Mouse (Mus musculus) midbrain, embryonic 15.5 days (tissue): ENCODE data around the gene Minpp1. TPM values are rescaled to one million over a fixed set of nuclear protein-coding genes. Genes with fewer than 3 reads are reported as not detected.
A peak's percentile ranks its signal among the peaks of the same experiment; 100 is the strongest.

Source experiments
- ATAC-seq: fragments of 200-750 bp; cut with Nextera tagmentation; replicated peaks from 2 replicates; pipeline ENCODE4 v1.8.0; 2017; ENCODE audit warnings: moderate TSS enrichment
- H3K27ac ChIP-seq: fragments of 300-500 bp; sonication (generic); 2 replicates; pipeline ENCODE4 v1.5.1; 2015; ENCODE audit warnings: mild to moderate bottlenecking, inconsistent platforms
- H3K27me3 ChIP-seq: fragments of 300-500 bp; sonication (generic); replicated peaks from 2 replicates; pipeline ENCODE4 v1.6.1; 2015; ENCODE audit warnings: inconsistent platforms
- H3K36me3 ChIP-seq: fragments of 300-500 bp; sonication (generic); replicated peaks from 2 replicates; pipeline ENCODE4 v1.6.1; 2015; ENCODE audit warnings: inconsistent platforms
- H3K4me1 ChIP-seq: fragments of 300-500 bp; sonication (generic); 2 replicates; pipeline ENCODE4 v1.6.1; 2015; ENCODE audit warnings: inconsistent platforms
- H3K4me2 ChIP-seq: fragments of 300-500 bp; sonication (generic); 2 replicates; pipeline ENCODE4 v1.6.1; 2015; ENCODE audit warnings: inconsistent platforms, mild to moderate bottlenecking, moderate library complexity
- H3K4me3 ChIP-seq: fragments of 300-500 bp; sonication (generic); 2 replicates; pipeline ENCODE4 v1.5.1; 2015; ENCODE audit warnings: mild to moderate bottlenecking, inconsistent platforms
- H3K9ac ChIP-seq: fragments of 300-500 bp; sonication (generic); 2 replicates; pipeline ENCODE4 v1.6.1; 2015; ENCODE audit warnings: mild to moderate bottlenecking, inconsistent platforms
- H3K9me3 ChIP-seq: fragments of 300-500 bp; sonication (generic); 2 replicates; pipeline ENCODE4 v1.6.1; 2016; ENCODE audit warnings: inconsistent platforms
- WGBS: fragments of 180-500 bp; shearing (Covaris S2); methylation state at CpG from one replicate; pipeline ENCODE4 v1.1.7; 2015; ENCODE audit warnings: mixed read lengths; 5-methylcytosine and 5-hydroxymethylcytosine counted together
- polyA plus RNA-seq: library from polyadenylated mRNA; unstranded; fragments of >200 nt; fragmentation: Nextera tagmentation; extraction: Ambion mirVana; gene quantifications from 2 replicates; pipeline ENCODE4 v1.2.1, GENCODE M21; 2015

Gene Minpp1
- polyA plus RNA-seq, 1 experiment from 2014 or later, result 63.0 TPM

GRCm38 (mm10) chr19:32492981-32493380, 7.4 kb downstream of the Minpp1 start:
- H3K27ac ChIP-seq, result no peak overlapping the region
- WGBS, result 92% methylated on average over 5 of the region's 5 CpGs
- H3K4me2 ChIP-seq, result no peak overlapping the region
- no peaks in the 10 kb centered on the region for H3K27me3 ChIP-seq
- H3K9me3 ChIP-seq, result no peaks in the 10 kb centered on the region
- no peak overlapping the region for H3K9ac ChIP-seq
- H3K36me3 ChIP-seq, result peaks cover 6% of the 10 kb centered on the region; the same call in 1 of the 2 replicates
- no peak overlapping the region for H3K4me3 ChIP-seq
- H3K4me1 ChIP-seq, result peaks cover 8% of the 10 kb centered on the region
- no peak for ATAC-seq

DNA sequence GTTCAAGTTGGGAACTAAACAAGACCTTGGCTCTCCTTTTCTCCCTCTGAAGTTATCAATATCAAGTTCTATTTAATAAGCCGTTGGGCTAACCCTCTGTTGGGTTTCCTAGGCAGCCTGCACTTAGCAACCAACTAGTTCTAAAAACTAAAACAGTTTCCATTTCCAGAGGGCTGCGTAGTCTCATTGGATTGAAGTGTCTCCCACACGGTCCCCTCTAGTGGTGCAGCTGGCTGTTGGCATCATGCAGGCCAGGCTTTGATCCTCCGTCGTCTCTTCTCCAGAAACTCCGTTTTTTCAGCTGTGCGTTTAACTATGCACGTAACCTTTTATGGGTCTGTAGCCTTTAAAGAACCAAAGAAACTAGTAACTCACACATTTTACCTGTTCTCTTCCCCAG, 7.9 kb downstream of the Minpp1 start:
- H3K4me2 ChIP-seq, result no peak overlapping the region
- 84% methylated on average over 8 of the region's 8 CpGs for WGBS
- H3K27ac ChIP-seq, result no peak overlapping the region
- H3K9ac ChIP-seq, result no peak overlapping the region
- H3K27me3 ChIP-seq, result no peaks in the 10 kb centered on the region
- H3K36me3 ChIP-seq, result peaks cover 6% of the 10 kb centered on the region; the same call in 1 of the 2 replicates
- peaks cover 4% of the 10 kb centered on the region for H3K4me1 ChIP-seq
- H3K4me3 ChIP-seq, result no peak overlapping the region
- H3K9me3 ChIP-seq, result no peaks in the 10 kb centered on the region
- no peak for ATAC-seq

- H3K27ac ChIP-seq, result no peak overlapping the region
- 90% methylated on average over 13 of the region's 13 CpGs for WGBS
- no peak overlapping the region for H3K4me3 ChIP-seq
- no peaks in the 10 kb centered on the region for H3K27me3 ChIP-seq
- no peak overlapping the region for H3K4me2 ChIP-seq
- no peaks in the 10 kb centered on the region for H3K9me3 ChIP-seq
- no peak for ATAC-seq
- H3K9ac ChIP-seq, result no peak overlapping the region
- H3K36me3 ChIP-seq, result peaks cover 6% of the 10 kb centered on the region; the same call in 1 of the 2 replicates
- H3K4me1 ChIP-seq, result no peaks in the 10 kb centered on the region
These were observed 9.0 kb downstream of the Minpp1 start for GRCm38 (mm10) chr19:32494611-32495010.

- H3K9me3 ChIP-seq, result no peaks in the 10 kb centered on the region
- H3K36me3 ChIP-seq, result peaks cover 6% of the 10 kb centered on the region; the same call in 1 of the 2 replicates
- no peak overlapping the region for H3K4me3 ChIP-seq
- no peaks in the 10 kb centered on the region for H3K27me3 ChIP-seq
- no peak overlapping the region for H3K9ac ChIP-seq
- H3K27ac ChIP-seq, result no peak overlapping the region
- WGBS, result 91% methylated on average over 11 of the region's 11 CpGs
- H3K4me2 ChIP-seq, result no peak overlapping the region
- H3K4me1 ChIP-seq, result no peaks in the 10 kb centered on the region
- ATAC-seq, result no peak
These were observed 9.5 kb downstream of the Minpp1 start for GRCm38 (mm10) chr19:32495034-32495433.

DNA sequence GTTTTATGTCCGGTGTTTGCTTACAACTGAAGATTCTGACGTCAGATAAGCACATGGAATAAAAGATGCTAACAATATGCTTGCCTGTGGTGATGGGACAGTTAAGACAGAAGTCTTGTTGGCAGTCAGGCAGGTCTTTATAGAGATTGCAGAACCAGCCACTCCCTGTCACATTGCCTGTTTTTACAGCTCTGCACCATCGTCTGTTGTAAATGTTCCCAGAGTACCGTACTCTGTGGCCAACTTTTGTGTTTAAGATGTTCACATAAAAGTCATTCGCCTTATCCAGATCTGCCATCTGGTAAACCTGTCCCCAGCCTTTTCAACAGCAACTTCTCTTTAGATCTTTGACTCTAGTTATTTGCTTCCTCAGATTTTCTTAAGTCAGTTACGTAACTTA, 11.8 kb downstream of the Minpp1 start:
- Histone ChIP-seq H3K27ac (no peak overlapping the region), H3K4me1 (no peaks in the 10 kb centered on the region), H3K9me3 (no peaks in the 10 kb centered on the region), H3K36me3 (peaks cover 2% of the 10 kb centered on the region; the same call in 1 of the 2 replicates), H3K4me2 (no peak overlapping the region), H3K27me3 (no peaks in the 10 kb centered on the region), H3K4me3 (no peak overlapping the region), H3K9ac (no peak overlapping the region)
- ATAC-seq, result no peak
- WGBS, result 94% methylated on average over 6 of the region's 6 CpGs

DNA sequence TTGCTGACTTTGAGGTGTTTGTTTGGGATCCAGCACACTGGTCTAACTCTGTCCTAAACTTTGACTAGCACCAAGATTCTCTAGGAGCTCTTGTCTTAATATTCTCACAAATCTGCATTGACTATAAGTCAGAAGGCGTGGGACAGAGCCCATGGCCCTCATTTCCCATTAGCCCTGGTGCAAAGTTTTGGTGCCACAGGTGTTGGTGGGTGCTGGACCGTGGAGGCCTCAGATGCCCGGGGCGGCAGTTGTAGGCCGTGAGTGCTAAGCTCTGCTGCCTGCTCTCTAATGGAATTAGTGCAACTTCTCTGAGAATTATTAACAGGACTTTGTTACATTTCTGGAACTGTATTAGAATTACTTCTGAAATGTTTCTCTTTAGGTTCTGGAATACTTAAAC, 12.4 kb downstream of the Minpp1 start:
- H3K4me2 ChIP-seq, result no peak overlapping the region

DNA sequence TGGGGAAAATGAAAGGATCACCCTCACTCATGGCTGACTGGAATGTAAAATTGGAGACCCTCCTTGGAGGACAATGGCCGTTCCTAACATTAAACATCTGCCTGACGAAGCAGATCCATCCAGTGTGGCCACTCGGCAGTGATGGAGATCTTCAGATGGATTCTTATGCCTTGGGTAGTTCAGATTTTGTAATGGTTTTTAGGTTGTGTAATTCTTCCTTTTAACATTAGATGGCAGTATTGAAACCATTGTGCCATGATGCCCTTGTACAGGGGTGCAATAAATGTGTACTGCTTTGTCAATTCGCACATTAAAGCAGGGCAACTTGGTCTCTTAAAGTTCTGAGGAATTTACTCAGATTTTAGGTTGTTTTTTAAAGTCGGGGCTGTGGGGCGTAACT, 15.8 kb downstream of the Minpp1 start:
- no peaks in the 10 kb centered on the region for H3K27me3 ChIP-seq
- no peaks in the 10 kb centered on the region for H3K9me3 ChIP-seq
- WGBS, result 86% methylated on average over 6 of the region's 6 CpGs
- no peak overlapping the region for H3K4me3 ChIP-seq
- no peak overlapping the region for H3K27ac ChIP-seq
- no peaks in the 10 kb centered on the region for H3K4me1 ChIP-seq
- ATAC-seq, result 0 out of 2 replicates have a peak, but pooled peaks have one; percentile 37
- H3K9ac ChIP-seq, result no peak overlapping the region
- no peaks in the 10 kb centered on the region; the same call in 1 of the 2 replicates for H3K36me3 ChIP-seq
- no peak overlapping the region for H3K4me2 ChIP-seq

More for the DNA sequence above, 12.4 kb downstream of the Minpp1 start:
- H3K4me1 ChIP-seq, result no peaks in the 10 kb centered on the region
- no peak overlapping the region for H3K27ac ChIP-seq
- no peak for ATAC-seq
- H3K9ac ChIP-seq, result no peak overlapping the region
- H3K27me3 ChIP-seq, result no peaks in the 10 kb centered on the region
- no peaks in the 10 kb centered on the region; the same call in 1 of the 2 replicates for H3K36me3 ChIP-seq
- H3K9me3 ChIP-seq, result no peaks in the 10 kb centered on the region
- H3K4me3 ChIP-seq, result no peak overlapping the region
- WGBS, result 98% methylated on average over 5 of the region's 5 CpGs

- Histone ChIP-seq H3K27ac (no peak overlapping the region), H3K27me3 (no peaks in the 10 kb centered on the region), H3K4me3 (no peak overlapping the region), H3K4me2 (no peak overlapping the region), H3K4me1 (no peaks in the 10 kb centered on the region), H3K9me3 (no peaks in the 10 kb centered on the region), H3K9ac (no peak overlapping the region), H3K36me3 (0 out of 2 replicates have a peak, but pooled peaks cover 5% of the 10 kb centered on the region)
- ATAC-seq, result no peak
- 84% methylated on average over 8 of the region's 8 CpGs for WGBS
These were observed 20.5 kb downstream of the Minpp1 start for GRCm38 (mm10) chr19:32506081-32506480.

GRCm38 (mm10) chr19:32506514-32506913, 20.9 kb downstream of the Minpp1 start:
- Histone ChIP-seq H3K4me2 (no peak overlapping the region), H3K9ac (no peak overlapping the region), H3K27me3 (no peaks in the 10 kb centered on the region), H3K4me1 (no peaks in the 10 kb centered on the region), H3K9me3 (no peaks in the 10 kb centered on the region), H3K27ac (no peak overlapping the region), H3K4me3 (no peak overlapping the region), H3K36me3 (peaks cover 5% of the 10 kb centered on the region; the same call in 1 of the 2 replicates)
- ATAC-seq, result no peak
- 93% methylated on average over 5 of the region's 5 CpGs for WGBS

- Histone ChIP-seq H3K27ac (no peak overlapping the region), H3K27me3 (no peaks in the 10 kb centered on the region), H3K4me2 (no peak overlapping the region), H3K9me3 (no peaks in the 10 kb centered on the region), H3K4me1 (no peaks in the 10 kb centered on the region), H3K4me3 (no peak overlapping the region), H3K36me3 (peaks cover 8% of the 10 kb centered on the region; the same call in 1 of the 2 replicates), H3K9ac (no peak overlapping the region)
- 90% methylated on average over 6 of the region's 6 CpGs for WGBS
- ATAC-seq, result no peak
These were observed 21.5 kb downstream of the Minpp1 start for GRCm38 (mm10) chr19:32507100-32507499.

DNA sequence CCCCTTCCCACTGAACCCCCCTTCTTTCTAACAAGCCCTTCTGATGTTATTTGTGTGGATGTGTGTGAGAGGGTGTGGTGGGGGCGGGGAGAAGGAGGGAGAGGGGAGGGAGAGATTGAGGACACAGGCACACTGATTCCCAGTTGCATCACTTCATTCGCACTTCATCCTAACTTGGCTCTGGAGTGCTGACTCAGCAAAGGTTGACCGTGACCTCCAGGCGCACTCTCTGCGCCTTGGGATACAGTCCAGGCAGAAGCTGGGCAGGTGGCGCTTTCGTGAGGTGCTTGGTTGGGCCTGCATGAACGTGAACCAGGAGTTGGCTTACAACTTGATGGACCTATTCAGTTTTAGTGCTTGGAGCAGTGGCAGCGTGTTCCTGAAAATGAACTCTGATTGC, 22.0 kb downstream of the Minpp1 start:
- no peaks in the 10 kb centered on the region for H3K4me1 ChIP-seq
- H3K9me3 ChIP-seq, result no peaks in the 10 kb centered on the region
- no peak for ATAC-seq
- H3K27me3 ChIP-seq, result no peaks in the 10 kb centered on the region
- H3K27ac ChIP-seq, result no peak overlapping the region
- 90% methylated on average over 9 of the region's 9 CpGs for WGBS
- H3K36me3 ChIP-seq, result peaks cover 10% of the 10 kb centered on the region; the same call in 1 of the 2 replicates
- no peak overlapping the region for H3K4me3 ChIP-seq
- H3K4me2 ChIP-seq, result no peak overlapping the region
- H3K9ac ChIP-seq, result no peak overlapping the region

GRCm38 (mm10) chr19:32510267-32510666, 24.7 kb downstream of the Minpp1 start:
- ATAC-seq, result no peak
- Histone ChIP-seq H3K4me2 (no peak overlapping the region), H3K9me3 (no peaks in the 10 kb centered on the region), H3K27me3 (no peaks in the 10 kb centered on the region), H3K9ac (no peak overlapping the region), H3K36me3 (peaks cover 23% of the 10 kb centered on the region; the same call in 1 of the 2 replicates), H3K4me3 (no peak overlapping the region), H3K27ac (no peak overlapping the region), H3K4me1 (no peaks in the 10 kb centered on the region)
- WGBS, result 87% methylated on average over 3 of the region's 3 CpGs

DNA sequence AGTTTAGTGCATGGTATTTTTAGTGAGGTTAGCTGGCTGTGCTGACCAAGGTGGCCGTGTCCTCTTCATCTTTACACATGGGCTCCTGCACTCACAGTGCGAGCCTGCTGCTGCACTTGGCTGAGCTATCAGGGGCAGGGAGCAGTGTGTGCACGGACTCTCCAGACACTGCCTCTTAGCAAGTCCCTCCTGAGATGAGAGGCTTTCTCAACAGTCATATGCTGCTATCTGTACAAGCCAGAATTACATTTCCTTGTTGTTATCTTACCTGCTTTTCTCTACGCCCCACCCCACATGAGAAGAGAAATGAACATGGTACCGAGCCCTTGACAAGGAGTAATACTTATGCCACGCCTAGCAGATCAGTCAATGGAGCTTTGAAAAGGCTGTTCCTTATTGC, 25.4 kb downstream of the Minpp1 start:
- H3K4me1 ChIP-seq, result no peaks in the 10 kb centered on the region
- H3K9me3 ChIP-seq, result no peaks in the 10 kb centered on the region
- no peak overlapping the region for H3K4me2 ChIP-seq
- no peak overlapping the region for H3K9ac ChIP-seq
- no peak for ATAC-seq
- no peaks in the 10 kb centered on the region for H3K27me3 ChIP-seq
- WGBS, result 96% methylated on average over 6 of the region's 6 CpGs
- H3K4me3 ChIP-seq, result no peak overlapping the region
- H3K27ac ChIP-seq, result no peak overlapping the region
- peaks cover 30% of the 10 kb centered on the region; the same call in 1 of the 2 replicates for H3K36me3 ChIP-seq
